Mouse (Mus musculus) kidney, adult 2 months (tissue): ENCODE measurements around the gene Rnpep. TPM values are rescaled to one million over a fixed set of nuclear protein-coding genes. Genes with fewer than 3 reads are reported as not detected.
"Not testable (repeated sequence)": the region's sequence is repeated elsewhere in the genome, so short reads cannot be mapped to it uniquely, and the experiment has no call there.

ENCODE experiments used
- DNase-seq: peaks from one replicate; pipeline ENCODE4 v3.0.0; 2021
- H3K27ac ChIP-seq: fragments of 200-500 bp; 2 replicates; pipeline ENCODE4 v1.5.1; 2012; ENCODE audit warnings: low read depth, low read length, control low read depth, inconsistent platforms; ENCODE audit not compliant: insufficient read depth
- H3K27me3 ChIP-seq: fragments of 200-500 bp; replicated peaks from 2 replicates; pipeline ENCODE4 v1.6.1; 2012; ENCODE audit warnings: mild to moderate bottlenecking, moderate library complexity, low read length, inconsistent platforms; ENCODE audit not compliant: control insufficient read depth, insufficient read depth
- H3K36me3 ChIP-seq: fragments of 200-500 bp; 2 replicates; pipeline ENCODE4 v1.6.1; 2012; ENCODE audit warnings: mild to moderate bottlenecking, moderate library complexity, low read length, inconsistent platforms; ENCODE audit not compliant: control insufficient read depth, insufficient read depth
- H3K4me1 ChIP-seq: fragments of 200-500 bp; 2 replicates; pipeline ENCODE4 v1.6.1; 2011; ENCODE audit warnings: low read length; ENCODE audit not compliant: control insufficient read depth, insufficient read depth
- H3K4me3 ChIP-seq: fragments of 200-500 bp; 2 replicates; pipeline ENCODE4 v1.5.1; 2011; ENCODE audit warnings: mild to moderate bottlenecking, low read depth, low read length, control low read depth; ENCODE audit not compliant: insufficient read depth
- CTCF ChIP-seq: fragments of 200-500 bp; conservative IDR thresholded peaks from 2 replicates; pipeline ENCODE4 v1.5.1; 2011; ENCODE audit warnings: low read depth, mild to moderate bottlenecking, control low read depth, low read length, moderate library complexity, mixed read lengths; ENCODE audit not compliant: insufficient read depth, insufficient read length
- POLR2A ChIP-seq: fragments of 200-500 bp; IDR thresholded peaks from one replicate; pipeline ENCODE4 v1.6.1; 2011; ENCODE audit warnings: low read depth, low read length, control low read depth
- WGBS: fragments of 180-500 bp; shearing (Covaris S2); methylation state at CpG from one replicate; pipeline ENCODE4 v1.1.7; 2018; 5-methylcytosine and 5-hydroxymethylcytosine counted together
- polyA plus RNA-seq: library from polyadenylated mRNA; depleted of rRNA; stranded (reverse); fragments of >200 nt; gene quantifications from 2 replicates; pipeline ENCODE4 v1.2.3, GENCODE M21; 2012

The Rnpep gene
- polyA plus RNA-seq, 1 experiment = 29.1 TPM

GRCm38 (mm10) chr1:135244014-135244413, 39.9 kb downstream of the Rnpep start:
- no peaks in the 10 kb centered on the region for H3K27me3 ChIP-seq
- 62% methylated on average over 8 of the region's 8 CpGs for WGBS
- no peaks in the 10 kb centered on the region for H3K36me3 ChIP-seq
- no peak overlapping the region for H3K27ac ChIP-seq
- no peak for DNase-seq
- TF ChIP-seq CTCF = no peak
- no peak for TF ChIP-seq POLR2A
- no peaks in the 10 kb centered on the region for H3K4me1 ChIP-seq
- H3K4me3 ChIP-seq = no peak overlapping the region

- not testable (repeated sequence) for H3K27ac ChIP-seq, H3K4me1 ChIP-seq, H3K36me3 ChIP-seq, DNase-seq, H3K27me3 ChIP-seq, H3K4me3 ChIP-seq
- WGBS = 89% methylated on average over 4 of the region's 4 CpGs
Observed at GRCm38 (mm10) chr1:135240206-135240605, 43.7 kb downstream of the Rnpep start.

GRCm38 (mm10) chr1:135237131-135237851, 46.6 kb downstream of the Rnpep start:
- no peak for TF ChIP-seq POLR2A
- no peak for TF ChIP-seq CTCF
- H3K27me3 ChIP-seq = no peaks in the 10 kb centered on the region
- H3K4me1 ChIP-seq = peaks cover 6% of the 10 kb centered on the region; the same call in 1 of the 2 replicates
- peak; percentile 87 for DNase-seq
- no peak overlapping the region for H3K27ac ChIP-seq
- WGBS = 38% methylated on average over 12 of the region's 12 CpGs
- H3K4me3 ChIP-seq = no peak overlapping the region
- H3K36me3 ChIP-seq = no peaks in the 10 kb centered on the region

- H3K4me3 ChIP-seq = no peak overlapping the region
- no peak for DNase-seq
- TF ChIP-seq POLR2A (no peak), CTCF (no peak)
- peaks cover 6% of the 10 kb centered on the region; the same call in 1 of the 2 replicates for H3K4me1 ChIP-seq
- 86% methylated on average over 12 of the region's 12 CpGs for WGBS
- H3K27ac ChIP-seq = no peak overlapping the region
- no peaks in the 10 kb centered on the region for H3K27me3 ChIP-seq
- no peaks in the 10 kb centered on the region for H3K36me3 ChIP-seq
Observed at GRCm38 (mm10) chr1:135234771-135235170, 49.1 kb downstream of the Rnpep start.

GRCm38 (mm10) chr1:135233961-135234360, 49.9 kb downstream of the Rnpep start:
- H3K4me1 ChIP-seq = peaks cover 6% of the 10 kb centered on the region; the same call in 1 of the 2 replicates
- H3K36me3 ChIP-seq = no peaks in the 10 kb centered on the region
- H3K4me3 ChIP-seq = no peak overlapping the region
- 58% methylated on average over 6 of the region's 6 CpGs for WGBS
- peak; percentile 48 for DNase-seq
- TF ChIP-seq POLR2A (no peak), CTCF (no peak)
- no peak overlapping the region for H3K27ac ChIP-seq
- no peaks in the 10 kb centered on the region for H3K27me3 ChIP-seq

DNA sequence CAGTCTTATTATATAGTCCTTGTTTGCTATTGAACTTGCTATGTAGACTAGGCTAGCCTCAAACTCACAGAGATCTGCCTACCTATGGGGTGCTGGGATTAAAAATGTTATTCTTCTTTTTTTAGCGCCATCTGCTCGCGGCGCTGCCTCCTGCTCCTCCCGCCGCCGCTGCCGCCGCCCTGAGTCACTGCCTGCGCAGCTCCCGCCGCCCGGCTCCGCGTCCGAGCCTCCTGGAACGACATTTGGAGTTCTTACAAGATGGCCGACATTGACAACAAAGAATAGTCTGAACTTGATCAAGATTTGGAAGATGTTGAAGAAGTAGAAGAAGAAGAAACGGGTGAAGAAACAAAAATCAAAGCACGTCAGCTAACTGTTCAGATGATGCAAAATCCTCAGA, 52.0 kb downstream of the Rnpep start:
- H3K4me3 ChIP-seq, DNase-seq, H3K4me1 ChIP-seq, H3K27ac ChIP-seq, H3K27me3 ChIP-seq, H3K36me3 ChIP-seq: not testable (repeated sequence)
- WGBS = 82% methylated on average over 20 of the region's 20 CpGs

DNA sequence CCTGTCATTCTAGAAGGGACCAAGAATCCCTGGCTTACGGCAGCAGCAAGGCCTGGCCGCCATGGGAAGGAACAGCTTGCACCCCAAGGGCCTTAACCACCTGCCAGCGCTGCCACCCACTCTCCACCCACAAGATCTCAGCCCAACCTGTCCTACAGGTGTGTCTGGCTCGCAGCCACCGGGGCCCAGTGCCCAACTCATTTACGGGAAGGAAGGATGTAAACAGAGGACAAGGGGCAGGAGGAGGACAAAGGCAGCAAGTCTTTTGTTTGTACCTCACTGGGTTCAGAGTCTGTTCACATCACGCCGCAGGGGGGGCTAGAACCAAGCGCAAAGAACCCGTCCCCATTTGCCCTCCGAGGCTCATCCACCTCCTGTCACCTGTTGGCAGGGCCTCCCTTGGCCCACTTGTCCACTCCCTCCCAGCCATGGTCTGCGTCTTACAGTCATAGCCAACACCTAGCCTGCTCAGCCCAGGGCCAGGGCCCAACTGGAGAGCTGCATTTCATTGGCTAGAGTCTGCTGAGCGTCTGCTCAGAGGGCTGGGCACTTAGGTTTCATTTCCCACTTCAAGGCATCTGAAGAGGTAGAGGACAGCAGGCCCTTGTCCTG, 56.4 kb downstream of the Rnpep start:
- H3K27me3 ChIP-seq = no peaks in the 10 kb centered on the region
- H3K36me3 ChIP-seq = no peaks in the 10 kb centered on the region
- H3K4me3 ChIP-seq = no peak overlapping the region
- DNase-seq = peak; percentile 72
- WGBS = 71% methylated on average over 13 of the region's 13 CpGs
- no peaks in the 10 kb centered on the region for H3K4me1 ChIP-seq
- no peak for TF ChIP-seq POLR2A
- TF ChIP-seq CTCF = no peak
- no peak overlapping the region for H3K27ac ChIP-seq
